Mouse (Mus musculus): ENCODE data around the gene Olfr322.
A peak's percentile ranks its signal among the peaks of the same experiment; 100 is the strongest.
"Not testable (repeated sequence)": the region's sequence is repeated elsewhere in the genome, so short reads cannot be mapped to it uniquely, and the experiment has no call there.

The Olfr322 gene

GRCm38 (mm10) chr11:58658596-58658995 lies at the start of gene Olfr322:
Olfr322 (plus strand) TSS chr11:58658782.
- no peak for DNase-seq (ENCODE audit: low read depth)

GRCm38 (mm10) chr11:58613359-58613758 lies 45.2 kb upstream of the Olfr322 start:
- no peak for DNase-seq (ENCODE audit: low read depth)

GRCm38 (mm10) chr11:58614526-58614925 lies 44.1 kb upstream of the Olfr322 start:
- no peak for DNase-seq (ENCODE audit: low read depth)

- DNase-seq (ENCODE audit: low read depth): no peak
Measured at GRCm38 (mm10) chr11:58615975-58616374, 42.6 kb upstream of the Olfr322 start, which contains the start of gene 2210407C18Rik. 2210407C18Rik (minus strand) TSS chr11:58616075.

DNA sequence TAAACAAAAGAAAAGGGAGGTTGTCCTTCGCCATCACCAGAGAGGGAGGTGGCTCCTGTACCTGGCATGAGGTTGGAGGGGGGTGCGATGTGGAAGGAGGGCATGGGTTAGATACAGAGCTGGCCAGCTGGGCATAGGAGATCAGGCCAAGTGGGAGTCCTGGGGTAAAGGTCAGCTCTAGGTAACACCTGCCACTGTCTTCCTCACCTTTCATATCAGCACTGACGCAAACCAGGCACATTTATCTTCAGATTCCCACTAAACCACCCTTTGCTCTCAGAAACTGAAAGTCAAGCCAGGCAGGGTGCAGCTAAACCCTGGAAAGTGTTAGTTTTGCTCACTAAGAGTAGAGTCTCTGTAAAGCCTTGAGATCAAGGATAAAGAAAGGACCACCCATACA lies 40.2 kb upstream of the Olfr322 start:
- no peak for DNase-seq (ENCODE audit: low read depth)

GRCm38 (mm10) chr11:58618793-58619192 lies 39.8 kb upstream of the Olfr322 start:
- no peak for DNase-seq (ENCODE audit: low read depth)

DNA sequence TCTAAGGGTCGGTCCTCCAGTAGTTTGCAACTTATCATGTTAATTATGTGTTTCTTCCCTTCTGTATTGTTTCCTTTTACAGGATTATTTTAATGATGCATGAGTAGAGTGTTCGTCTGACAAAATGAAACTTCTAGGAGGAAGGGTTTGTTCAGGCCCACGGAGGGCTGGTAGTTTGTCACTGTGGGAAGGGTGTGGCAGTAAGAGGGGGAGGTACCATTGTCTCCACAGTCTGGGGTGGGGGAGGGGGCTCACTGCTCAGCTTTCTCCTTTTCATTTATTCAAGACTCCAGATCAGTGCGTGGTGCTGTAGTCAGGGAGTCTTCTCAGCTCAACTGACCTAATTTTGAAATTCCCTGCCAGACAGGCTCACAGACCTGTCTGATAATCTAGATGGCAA lies 32.4 kb upstream of the Olfr322 start:
- no peak for DNase-seq (ENCODE audit: low read depth)

DNA sequence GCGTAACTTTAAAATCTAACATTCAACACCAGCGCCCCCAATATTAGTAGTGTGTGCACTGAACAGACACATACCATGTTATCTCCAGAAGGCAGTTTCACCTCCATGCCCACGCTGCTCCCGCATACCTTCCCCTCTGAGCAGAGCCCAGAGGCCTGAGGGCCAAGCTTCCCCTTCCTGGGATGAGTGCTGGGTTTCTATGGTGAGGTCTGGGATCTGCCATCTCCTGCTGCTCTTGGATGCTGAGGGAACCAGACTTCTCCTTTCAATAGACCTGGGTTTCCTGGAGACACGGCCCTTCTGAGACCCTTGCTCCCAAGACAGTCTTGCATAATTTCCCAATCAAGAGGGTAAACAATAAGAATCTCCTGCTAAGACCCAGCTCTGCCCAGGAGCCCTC lies 28.2 kb upstream of the Olfr322 start, which contains the start of gene Olfr323:
Gene Olfr323 (minus strand): TSS at position 101 of the 400 bp plus-strand sequence.
- DNase-seq (ENCODE audit: low read depth): no peak

DNA sequence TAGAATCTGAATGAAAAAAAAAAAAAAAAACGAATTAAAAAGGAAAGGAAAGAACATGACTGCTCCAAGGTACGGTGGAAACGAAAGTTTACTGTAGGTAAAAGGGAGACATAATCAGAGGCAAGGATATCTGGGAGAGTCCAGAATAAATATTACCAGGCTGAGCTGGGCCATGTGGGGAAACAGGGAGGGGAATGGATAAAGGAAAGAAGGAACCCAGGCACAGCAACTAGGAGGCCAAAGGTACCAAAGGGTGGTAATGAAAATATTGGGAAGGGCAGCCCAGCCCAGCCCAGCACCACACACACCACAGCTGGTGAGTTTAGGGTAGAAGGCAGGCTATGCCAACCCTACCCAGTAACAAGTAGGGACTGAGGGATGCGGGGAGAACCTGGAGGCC lies 23.7 kb upstream of the Olfr322 start:
- no peak for DNase-seq (ENCODE audit: low read depth)

- peak; percentile 60 for DNase-seq (ENCODE audit: low read depth)
Measured at GRCm38 (mm10) chr11:58636376-58636977, 22.1 kb upstream of the Olfr322 start.

- no peak for DNase-seq (ENCODE audit: low read depth)
Measured at GRCm38 (mm10) chr11:58638176-58638701, 20.3 kb upstream of the Olfr322 start.

GRCm38 (mm10) chr11:58640272-58640867 lies 18.2 kb upstream of the Olfr322 start, which contains the start of gene Trim58:
Trim58 (plus strand) TSS chr11:58640465.
- DNase-seq (ENCODE audit: low read depth): no peak

DNA sequence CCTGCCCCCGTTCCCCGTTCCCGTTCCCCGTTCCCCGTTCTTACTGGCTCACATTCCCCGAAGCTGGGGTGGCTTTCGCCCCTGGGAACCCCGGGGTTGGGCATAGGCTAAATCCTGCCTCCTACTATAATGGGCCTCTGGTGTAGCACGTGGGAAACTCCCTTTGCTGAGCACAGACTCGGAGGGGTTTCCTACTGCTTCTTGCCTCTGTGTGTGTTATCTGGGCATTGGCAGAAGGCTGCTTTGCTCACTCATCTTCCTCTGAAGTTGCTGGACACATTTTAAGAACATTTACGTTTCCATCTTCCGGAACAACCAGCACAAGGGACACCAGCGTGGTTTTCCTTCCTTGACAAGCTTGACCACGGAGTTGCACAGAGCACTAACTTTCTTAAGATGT lies 17.5 kb upstream of the Olfr322 start:
- no peak for DNase-seq (ENCODE audit: low read depth)

GRCm38 (mm10) chr11:58641638-58642358 lies 16.8 kb upstream of the Olfr322 start:
- no peak for DNase-seq (ENCODE audit: low read depth)

DNA sequence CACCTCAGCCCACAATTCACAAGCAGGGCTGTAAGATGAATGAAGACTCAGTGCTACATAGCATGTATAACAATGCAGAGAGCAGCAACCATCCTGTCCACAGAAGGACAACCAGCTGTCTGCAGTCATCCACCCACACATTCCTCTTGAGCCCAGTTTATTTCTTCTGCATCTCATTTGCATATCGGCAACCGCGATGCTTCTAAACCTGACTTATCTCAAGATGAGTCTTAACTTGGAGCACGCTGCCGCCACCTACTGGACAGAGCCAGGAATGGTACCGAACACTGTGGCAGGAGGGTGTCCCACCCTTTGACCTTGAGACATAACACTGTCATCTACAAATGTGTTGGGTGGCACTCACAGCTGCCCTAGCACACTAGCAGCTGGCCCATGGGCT lies 15.2 kb upstream of the Olfr322 start:
- DNase-seq (ENCODE audit: low read depth): peak; percentile 78

DNA sequence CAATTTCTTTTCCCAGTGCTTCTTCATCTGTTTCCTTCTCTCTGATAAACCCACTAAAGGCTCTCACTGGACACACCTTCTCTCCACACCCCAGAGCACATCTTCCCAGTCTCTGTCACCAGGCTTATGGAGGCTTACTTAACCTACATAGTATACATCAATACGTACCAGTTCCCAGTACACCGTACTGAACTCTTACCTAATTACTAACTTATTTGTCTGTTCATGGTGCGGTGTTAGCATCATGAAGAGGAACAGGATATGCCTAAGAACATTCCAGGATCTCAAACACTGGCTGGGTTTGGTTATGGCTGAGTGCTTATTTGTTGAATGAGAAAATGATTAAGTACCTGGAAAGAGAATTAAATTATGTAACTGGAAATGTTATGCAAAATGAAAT lies 3.4 kb upstream of the Olfr322 start:
- DNase-seq (ENCODE audit: low read depth): no peak

DNA sequence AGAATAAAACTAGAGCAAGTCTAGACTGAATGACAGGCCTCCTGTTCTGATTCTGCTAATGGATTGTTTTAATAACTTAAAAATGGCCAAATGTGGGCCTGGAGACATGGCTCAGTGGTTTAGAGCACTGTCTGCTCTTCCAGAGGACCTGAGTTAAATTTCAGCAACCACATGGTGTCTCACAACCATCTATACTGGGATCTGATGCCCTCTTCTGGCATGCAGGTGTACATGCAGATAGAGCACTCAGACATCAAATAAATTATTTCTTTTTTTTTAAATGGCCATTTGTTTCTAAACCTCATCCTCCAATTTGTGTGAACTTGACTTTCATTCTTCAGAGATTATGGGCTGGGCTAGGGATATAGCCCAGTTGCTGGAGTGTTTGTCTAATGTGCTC lies 10.7 kb downstream of the Olfr322 start:
- DNase-seq (ENCODE audit: low read depth): no peak

- peak; percentile 1 for DNase-seq (ENCODE audit: low read depth)
Measured at GRCm38 (mm10) chr11:58671825-58672224, 13.2 kb downstream of the Olfr322 start.

GRCm38 (mm10) chr11:58680799-58681198 lies 22.2 kb downstream of the Olfr322 start, which contains the start of gene Olfr320:
Olfr320 (plus strand) TSS chr11:58681099.
- no peak for DNase-seq (ENCODE audit: low read depth)

- no peak for DNase-seq (ENCODE audit: low read depth)
Measured at GRCm38 (mm10) chr11:58698862-58699261, 40.3 kb downstream of the Olfr322 start, which contains the start of gene Olfr319. Olfr319 (plus strand) TSS chr11:58699162.

DNA sequence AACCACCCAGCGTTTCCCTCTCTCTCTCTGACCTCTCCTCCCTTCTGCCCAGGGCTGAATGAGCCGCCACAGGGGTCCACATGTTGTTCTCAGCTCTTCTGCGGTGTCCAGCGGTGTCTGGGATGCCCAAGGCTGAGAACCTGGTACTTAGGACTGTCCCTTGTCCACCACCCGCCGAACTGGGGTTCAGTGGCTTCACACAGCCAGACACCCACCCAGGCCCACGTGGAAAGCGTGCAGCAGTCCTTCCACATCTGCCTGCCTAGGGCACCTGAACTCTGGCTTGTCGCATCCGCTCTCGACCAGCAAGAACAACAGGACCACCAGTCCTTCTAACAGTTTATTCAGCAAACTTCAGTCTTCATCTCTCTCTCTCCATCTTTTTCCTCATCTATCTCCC lies 50.5 kb downstream of the Olfr322 start:
- DNase-seq (ENCODE audit: low read depth): no peak

DNA sequence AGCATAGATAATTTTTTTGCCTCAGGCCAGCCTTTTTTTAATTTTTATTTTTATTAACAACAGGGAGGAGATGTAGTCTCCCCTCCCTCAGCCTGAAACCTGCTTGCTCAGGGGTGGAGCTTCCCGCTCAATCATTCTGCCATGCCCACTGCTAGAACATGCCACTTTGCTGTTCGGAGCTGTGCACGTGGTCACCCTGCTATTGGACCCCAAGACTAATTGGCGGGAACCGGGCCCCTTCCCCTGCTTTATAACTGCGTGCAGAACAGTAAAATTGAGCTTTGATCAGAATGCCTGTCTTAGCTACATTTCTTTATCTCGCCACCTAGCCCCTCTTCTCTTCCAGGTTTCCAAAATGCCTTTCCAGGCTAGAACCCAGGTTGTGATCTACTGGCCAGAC lies 59.1 kb downstream of the Olfr322 start:
- DNase-seq (ENCODE audit: low read depth): not testable (repeated sequence)

Measured in induced T-regulatory cell, adult 2 months (primary cell).